ENCODE assay signal across 22 mouse cellular contexts in genomic region chr17:12634814-12635213, GRCm38 (mm10). TPM values are rescaled to one million over a fixed set of nuclear protein-coding genes. Genes with fewer than 3 reads are reported as not detected.
"Had no signal": no experiment of that assay in that cellular context is flagged by ENCODE, and none has a peak within 500 bp of the region (broad histone marks: within the 10 kb centered on the region; RNA-seq: fewer than 3 reads in every experiment).

No protein-coding gene starts in this region.

- H3K4me1 ChIP-seq: liver, embryonic 13.5 days; liver, embryonic 15.5 days; megakaryocyte, embryonic 14.5 days; midbrain, embryonic 15.5 days had no signal

- H3K27me3 ChIP-seq: lung, embryonic 15.5 days; midbrain, embryonic 15.5 days; neural tube, embryonic 12.5 days; stomach, embryonic 15.5 days had no signal

- H3K36me3 ChIP-seq: liver, embryonic 13.5 days; liver, embryonic 15.5 days; lung, embryonic 15.5 days; midbrain, embryonic 13.5 days; midbrain, embryonic 15.5 days; neural tube, embryonic 12.5 days; stomach, embryonic 15.5 days had no signal

- H3K4me3 ChIP-seq: liver, embryonic 13.5 days; liver, embryonic 15.5 days; lung, embryonic 15.5 days; megakaryocyte, embryonic 14.5 days; midbrain, embryonic 13.5 days; midbrain, embryonic 15.5 days; neural tube, embryonic 12.5 days; stomach, embryonic 15.5 days had no signal

- H3K9ac ChIP-seq: liver, embryonic 13.5 days; liver, embryonic 15.5 days; liver, postnatal 0 days; lung, embryonic 15.5 days; midbrain, embryonic 13.5 days; midbrain, embryonic 15.5 days; neural tube, embryonic 12.5 days; stomach, embryonic 15.5 days had no signal

- DNase-seq: liver, embryonic 13.5 days; liver, postnatal 0 days; right cerebral cortex, postnatal 14 days; thymus, adult 2 months; thymus, postnatal 25 days; thymus, postnatal 4 days had no signal

- H3K27ac ChIP-seq: liver, embryonic 13.5 days; liver, embryonic 15.5 days; lung, embryonic 15.5 days; macrophage; midbrain, embryonic 13.5 days; midbrain, embryonic 15.5 days; neural tube, embryonic 12.5 days; stomach, embryonic 15.5 days; stomach, postnatal 0 days had no signal

- ATAC-seq: liver, postnatal 0 days; midbrain, embryonic 13.5 days; midbrain, embryonic 15.5 days had no signal

- H3K4me2 ChIP-seq: liver, embryonic 13.5 days; liver, embryonic 15.5 days; lung, embryonic 15.5 days; midbrain, embryonic 11.5 days; neural tube, embryonic 12.5 days; stomach, embryonic 15.5 days had no signal

- H3K9me3 ChIP-seq: liver, embryonic 13.5 days; liver, embryonic 15.5 days; lung, embryonic 15.5 days; midbrain, embryonic 13.5 days; midbrain, embryonic 15.5 days; neural tube, embryonic 12.5 days; stomach, embryonic 15.5 days had no signal

RNA-seq across cellular contexts. Expression of gene Slc22a1, which starts 40.8 kb away (rescaled TPM):
- total RNA-seq: megakaryocyte progenitor cell, adult 5-6 weeks; midbrain, postnatal 0 days; monocyte, adult 5-6 weeks; neutrophil, adult 5-6 weeks had no signal
- polyA plus RNA-seq: liver, embryonic 13.5 days; macrophage; midbrain, embryonic 11.5 days; midbrain, embryonic 13.5 days; midbrain, embryonic 15.5 days; midbrain, postnatal 0 days; neural tube, embryonic 12.5 days; neural tube, embryonic 14.5 days; testis, adult 2 months had no signal

RNA-seq across cellular contexts. Expression of gene Slc22a2, which starts 50.9 kb away (rescaled TPM):
- total RNA-seq: megakaryocyte progenitor cell, adult 5-6 weeks; monocyte, adult 5-6 weeks; neutrophil, adult 5-6 weeks had no signal
- polyA plus RNA-seq: liver, embryonic 13.5 days; liver, embryonic 15.5 days; macrophage; midbrain, embryonic 11.5 days; neural tube, embryonic 14.5 days; stomach, postnatal 0 days; testis, adult 2 months had no signal
